Comparison of ENCODE assay signal across 20 mouse cellular contexts in genomic region chr7:96596402-96597195, GRCm38 (mm10).
DNase-seq lines count a peak whose midpoint lies in the region; ATAC-seq and TF ChIP-seq lines count a peak whose summit lies in the region.
"Had no signal": no experiment of that assay in that cellular context is flagged by ENCODE, and none has a peak within 500 bp of the region (broad histone marks: within the 10 kb centered on the region; RNA-seq: fewer than 3 reads in every experiment).

No protein-coding gene starts in this region.

- no peak overlapping the region for H3K4me2 ChIP-seq in midbrain, embryonic 11.5 days
- no peak overlapping the region for H3K4me2 ChIP-seq in midbrain, embryonic 13.5 days (replicated peaks)
- peak overlapping the region; percentile 26; the same call in 1 of the 2 replicates for H3K4me2 ChIP-seq in forebrain, embryonic 13.5 days
- H3K4me2 ChIP-seq in limb, embryonic 12.5 days, result no peak overlapping the region
- no peak overlapping the region for H3K4me2 ChIP-seq in intestine, postnatal 0 days (replicated peaks; ENCODE audit: low read depth)
- H3K4me2 ChIP-seq: limb, embryonic 13.5 days; midbrain, embryonic 15.5 days had no signal

- no peaks in the 10 kb centered on the region for H3K27me3 ChIP-seq in midbrain, embryonic 11.5 days (ENCODE audit: control insufficient read depth, insufficient read depth, low read length)
- no peaks in the 10 kb centered on the region for H3K27me3 ChIP-seq in midbrain, embryonic 13.5 days
- no peaks in the 10 kb centered on the region for H3K27me3 ChIP-seq in forebrain, embryonic 13.5 days
- no peaks in the 10 kb centered on the region for H3K27me3 ChIP-seq in limb, embryonic 12.5 days
- no peaks in the 10 kb centered on the region for H3K27me3 ChIP-seq in intestine, postnatal 0 days (replicated peaks; ENCODE audit: control insufficient read depth, insufficient read depth, low read length)
- H3K27me3 ChIP-seq: limb, embryonic 13.5 days; midbrain, embryonic 15.5 days had no signal

- 62% methylated on average over 9 of the region's 9 CpGs for WGBS in midbrain, embryonic 11.5 days
- WGBS in midbrain, embryonic 13.5 days, result 49% methylated on average over 9 of the region's 9 CpGs
- WGBS in forebrain, embryonic 13.5 days, result 23% methylated on average over 9 of the region's 9 CpGs
- WGBS in limb, embryonic 12.5 days, result 13% methylated on average over 9 of the region's 9 CpGs
- 46% methylated on average over 9 of the region's 9 CpGs for WGBS in intestine, postnatal 0 days

- TF ChIP-seq CTCF in intestine, postnatal 0 days (IDR thresholded peaks at IDR 0.05; ENCODE audit: low read depth), result no peak

- H3K9me3 ChIP-seq in midbrain, embryonic 11.5 days (ENCODE audit: control insufficient read depth, low read length), result no peaks in the 10 kb centered on the region
- no peaks in the 10 kb centered on the region for H3K9me3 ChIP-seq in midbrain, embryonic 13.5 days
- H3K9me3 ChIP-seq in forebrain, embryonic 13.5 days (replicated peaks), result no peaks in the 10 kb centered on the region
- no peaks in the 10 kb centered on the region for H3K9me3 ChIP-seq in limb, embryonic 12.5 days
- no peaks in the 10 kb centered on the region for H3K9me3 ChIP-seq in intestine, postnatal 0 days (ENCODE audit: control insufficient read depth)
- H3K9me3 ChIP-seq: limb, embryonic 13.5 days; midbrain, embryonic 15.5 days had no signal

- ATAC-seq in midbrain, embryonic 11.5 days (ENCODE audit: low FRiP score), result peak; percentile 65; the same call in 1 of the 2 replicates
- ATAC-seq in midbrain, embryonic 13.5 days, result no peak; the same call in 1 of the 2 replicates
- peak; percentile 79 for ATAC-seq in forebrain, embryonic 13.5 days
- ATAC-seq in limb, embryonic 12.5 days (ENCODE audit: insufficient number of reproducible peaks, insufficient read depth, low FRiP score, low TSS enrichment, low read depth), result no peak; the same call in 1 of the 2 replicates
- ATAC-seq in intestine, postnatal 0 days, result no peak
- ATAC-seq: inflammation-experienced regulatory T-cells, adult 6 months; midbrain, embryonic 15.5 days had no signal

- peak; percentile 87 for DNase-seq in midbrain, embryonic 11.5 days (ENCODE audit: low spot score, missing footprints)
- DNase-seq in embryo, embryonic 9.5 days (ENCODE audit: extremely low spot score), result peak; percentile 46
- DNase-seq in cerebellum, adult 8-10 months, result no peak
- DNase-seq: adrenal gland, postnatal 14 days; B cell, adult 2 months; cerebellum, adult 18-20 months; heart, postnatal 4 days; kidney, postnatal 10 days; right cerebral cortex, postnatal 4 days; thymus, postnatal 36 days had no signal

- H3K4me1 ChIP-seq in midbrain, embryonic 11.5 days (ENCODE audit: control insufficient read depth, insufficient read depth, low read length), result no peaks in the 10 kb centered on the region
- 0 out of 2 replicates have a peak, but pooled peaks cover 6% of the 10 kb centered on the region for H3K4me1 ChIP-seq in midbrain, embryonic 13.5 days (replicated peaks)
- H3K4me1 ChIP-seq in forebrain, embryonic 13.5 days, result peaks cover 55% of the 10 kb centered on the region
- H3K4me1 ChIP-seq in limb, embryonic 12.5 days (replicated peaks), result peaks cover 37% of the 10 kb centered on the region
- H3K4me1 ChIP-seq in intestine, postnatal 0 days (replicated peaks; ENCODE audit: control insufficient read depth, insufficient read depth, low read length), result no peaks in the 10 kb centered on the region
- H3K4me1 ChIP-seq: midbrain, embryonic 15.5 days had no signal

- no peaks in the 10 kb centered on the region for H3K36me3 ChIP-seq in midbrain, embryonic 11.5 days (ENCODE audit: control insufficient read depth, insufficient read depth, low read length)
- H3K36me3 ChIP-seq in midbrain, embryonic 13.5 days, result no peaks in the 10 kb centered on the region
- no peaks in the 10 kb centered on the region for H3K36me3 ChIP-seq in forebrain, embryonic 13.5 days (ENCODE audit: poor library complexity, severe bottlenecking)
- no peaks in the 10 kb centered on the region for H3K36me3 ChIP-seq in limb, embryonic 12.5 days
- H3K36me3 ChIP-seq in intestine, postnatal 0 days (ENCODE audit: control insufficient read depth, insufficient read depth), result no peaks in the 10 kb centered on the region
- H3K36me3 ChIP-seq: limb, embryonic 13.5 days; midbrain, embryonic 15.5 days had no signal

- no peak overlapping the region for H3K27ac ChIP-seq in midbrain, embryonic 11.5 days (ENCODE audit: low read depth, low read length)
- H3K27ac ChIP-seq in midbrain, embryonic 13.5 days, result no peak overlapping the region
- H3K27ac ChIP-seq in forebrain, embryonic 13.5 days, result peak overlapping the region; percentile 83
- 0 out of 2 replicates have a peak overlapping the region, but pooled peaks have one; percentile 3 for H3K27ac ChIP-seq in limb, embryonic 12.5 days
- H3K27ac ChIP-seq in intestine, postnatal 0 days (ENCODE audit: low read depth, low read length), result no peak overlapping the region
- H3K27ac ChIP-seq: layer of hippocampus, adult 2 months; left cerebral cortex, adult 2 months; limb, embryonic 13.5 days; liver, embryonic 14.5 days; midbrain, embryonic 15.5 days had no signal

- no peak overlapping the region for H3K4me3 ChIP-seq in midbrain, embryonic 11.5 days (ENCODE audit: low read depth, low read length)
- no peak overlapping the region for H3K4me3 ChIP-seq in midbrain, embryonic 13.5 days (replicated peaks)
- H3K4me3 ChIP-seq in forebrain, embryonic 13.5 days, result no peak overlapping the region
- no peak overlapping the region for H3K4me3 ChIP-seq in limb, embryonic 12.5 days (replicated peaks)
- no peak overlapping the region for H3K4me3 ChIP-seq in intestine, postnatal 0 days (ENCODE audit: low read depth, low read length)
- H3K4me3 ChIP-seq: layer of hippocampus, adult 2 months; left cerebral cortex, adult 2 months; limb, embryonic 13.5 days; midbrain, embryonic 15.5 days had no signal

- H3K9ac ChIP-seq in midbrain, embryonic 11.5 days (ENCODE audit: low read length), result no peak overlapping the region
- no peak overlapping the region for H3K9ac ChIP-seq in midbrain, embryonic 13.5 days (replicated peaks)
- H3K9ac ChIP-seq in forebrain, embryonic 13.5 days, result no peak overlapping the region
- H3K9ac ChIP-seq in limb, embryonic 12.5 days (replicated peaks), result no peak overlapping the region
- H3K9ac ChIP-seq in intestine, postnatal 0 days (ENCODE audit: low read depth, low read length), result no peak overlapping the region
- H3K9ac ChIP-seq: limb, embryonic 13.5 days; liver, embryonic 14.5 days; midbrain, embryonic 15.5 days had no signal

Comparison
In these comparisons a context has a peak if more than half of its experiments do, and no peak if none do; other contexts are left out.
1. ATAC-seq: peak in midbrain, embryonic 11.5 days (single experiment) and forebrain, embryonic 13.5 days (single experiment); none in midbrain, embryonic 13.5 days (single experiment), limb, embryonic 12.5 days (single experiment) and intestine, postnatal 0 days (single experiment).
2. H3K27ac ChIP-seq: peak in forebrain, embryonic 13.5 days (single experiment) and limb, embryonic 12.5 days (single experiment); none in midbrain, embryonic 11.5 days (single experiment), midbrain, embryonic 13.5 days (single experiment) and intestine, postnatal 0 days (single experiment).